Mouse (Mus musculus): ENCODE measurements around the gene Ddhd1. TPM values are rescaled to one million over a fixed set of nuclear protein-coding genes. Genes with fewer than 3 reads are reported as not detected.

Gene Ddhd1
- 10 to 100 TPM; 61.4 to 69.1 TPM for total RNA-seq (2021)

DNA sequence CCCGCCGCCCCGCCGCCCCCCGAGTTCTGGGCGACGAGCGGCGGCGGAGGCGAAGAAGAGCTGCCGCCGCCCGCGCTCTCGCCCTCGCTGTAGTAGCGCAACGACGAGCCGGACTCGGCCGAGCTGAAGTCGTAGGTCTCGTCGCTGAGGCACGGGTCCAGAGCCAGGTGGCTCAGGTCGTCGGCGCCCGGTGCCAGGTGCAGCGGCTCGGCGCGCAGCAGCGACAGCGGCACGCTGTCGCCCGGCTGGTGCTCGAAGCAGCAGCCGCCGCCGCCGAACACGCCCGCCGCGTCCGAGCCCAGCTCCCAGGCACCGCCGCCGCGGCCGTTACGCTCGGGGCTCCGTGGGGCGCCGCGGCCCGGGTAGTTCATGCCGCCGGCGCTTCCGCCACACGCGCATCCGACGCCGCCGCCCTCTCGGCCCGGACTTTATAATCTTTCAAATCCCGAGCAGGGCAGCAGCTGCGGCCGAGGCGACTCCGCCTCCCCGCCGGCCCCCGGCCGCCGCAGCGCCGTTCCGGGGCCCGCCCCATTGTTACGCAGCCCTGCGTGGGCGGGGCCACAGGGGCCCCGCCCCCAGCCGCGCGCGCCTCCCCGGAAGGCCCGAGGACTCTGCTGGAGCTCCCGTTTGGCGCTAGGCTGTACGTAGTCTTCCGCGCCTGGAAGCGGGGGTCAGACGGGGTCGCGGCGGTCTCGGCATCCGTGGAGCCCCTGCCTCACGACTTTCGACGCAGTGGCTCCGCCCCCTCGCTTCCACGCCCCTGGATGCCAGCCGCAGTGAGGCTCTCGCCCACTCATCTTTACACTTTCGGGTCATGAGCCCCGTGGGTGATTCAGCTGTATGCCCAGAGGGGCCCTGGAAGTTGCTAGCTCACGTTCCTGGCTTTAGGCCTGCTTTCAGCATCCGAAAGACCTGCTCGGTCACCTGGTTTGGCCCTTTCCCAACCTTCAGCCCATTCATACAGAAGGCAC is at the start of gene Ddhd1:
TSS of gene Ddhd1 (minus strand) at position 503 of the 971 bp plus-strand sequence.
- peak; percentile 66 to 92 for DNase-seq (ENCODE audit: extremely low spot score in 1 of 2, low spot score in 2 of 2)
- intact Hi-C loops (cut with DNase I), result no loop called here

DNA sequence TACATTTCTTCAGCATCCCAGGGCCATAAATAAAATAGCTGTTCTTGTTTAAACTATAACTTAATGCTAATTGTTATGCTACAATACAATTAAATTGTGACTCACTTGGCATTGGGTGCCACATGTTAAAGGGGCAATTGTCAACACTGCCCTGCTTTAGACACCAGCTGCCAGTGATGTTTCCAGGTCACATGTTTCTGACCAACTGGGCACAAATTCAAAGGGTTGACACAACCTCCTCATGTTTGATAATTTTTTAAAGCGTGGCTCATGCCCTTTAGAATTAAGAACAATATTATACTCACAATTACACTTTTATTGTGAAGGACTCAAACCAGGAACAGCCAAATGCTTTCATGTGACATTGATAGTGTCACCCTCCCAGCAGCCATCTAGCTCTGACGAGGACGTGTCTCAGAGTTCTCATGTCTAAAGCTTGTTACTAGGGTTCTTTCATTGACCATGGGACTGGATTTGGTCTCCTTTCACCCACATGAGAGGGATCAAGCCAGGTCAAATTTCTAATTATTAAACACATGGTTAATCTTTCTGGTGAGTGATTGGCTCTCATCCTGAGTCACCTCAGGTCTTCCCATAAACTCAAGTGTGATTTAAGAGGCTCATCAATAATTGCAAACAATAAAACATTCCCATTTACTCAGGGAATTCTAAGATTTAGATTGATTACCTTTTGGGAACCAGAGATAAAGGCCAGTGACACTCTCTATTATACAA is 49.4 kb upstream of the Ddhd1 start:
- intact Hi-C loops (cut with DNase I), result no loop called here
- DNase-seq (ENCODE audit: extremely low spot score in 1 of 2, low spot score in 2 of 2), result no peak

DNA sequence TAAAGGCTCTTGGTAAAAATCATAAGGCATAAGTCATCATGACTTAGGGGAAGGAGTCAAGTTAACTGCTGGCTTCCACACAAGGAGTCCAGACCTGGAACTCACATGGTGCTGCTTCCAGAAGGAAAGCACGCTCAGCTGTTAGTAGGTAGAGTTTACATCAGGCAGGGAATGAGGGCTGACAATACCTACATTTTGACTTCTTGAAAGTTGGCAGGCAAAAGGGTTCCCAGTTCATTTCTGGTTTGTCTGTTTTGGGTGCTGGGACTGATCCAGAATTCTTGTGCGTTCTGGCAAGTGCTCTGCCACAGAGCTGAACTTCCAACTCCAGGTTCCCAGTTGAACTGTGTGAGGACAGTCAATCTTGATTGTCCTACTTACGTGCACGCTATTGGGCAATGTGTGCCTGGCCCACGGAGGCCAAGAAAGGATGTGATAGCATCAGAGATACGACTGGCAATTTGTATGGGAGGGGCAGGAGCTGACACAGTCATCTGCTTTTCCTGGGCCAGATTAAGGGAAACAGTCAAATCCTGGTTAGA is 42.2 kb upstream of the Ddhd1 start:
- DNase-seq (ENCODE audit: extremely low spot score in 1 of 2, low spot score in 2 of 2), result no peak
- intact Hi-C loops (cut with DNase I), result no loop called here

DNA sequence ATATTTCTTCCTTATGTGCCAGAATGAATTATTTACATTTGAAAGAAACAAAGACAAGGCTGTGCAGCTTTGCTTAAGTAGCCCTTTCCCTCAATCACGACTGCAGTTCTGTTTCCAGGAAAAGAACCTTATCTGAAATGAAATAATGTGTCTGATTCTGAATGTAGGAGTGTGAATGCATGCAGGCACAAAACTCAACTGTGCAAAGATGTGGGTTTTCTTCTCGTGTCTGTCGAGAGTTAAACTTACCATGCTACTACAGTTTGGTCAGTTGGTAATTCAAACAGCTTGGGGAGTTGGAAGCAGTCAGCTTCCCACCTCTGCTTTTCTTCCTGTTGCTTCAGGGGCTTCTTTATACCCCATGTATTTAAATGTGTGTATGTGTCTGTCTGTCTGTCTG is 40.9 kb upstream of the Ddhd1 start:
- intact Hi-C loops (cut with DNase I), result loop anchor here (10.0 kb wide), 2 partner anchors 74 to 274 kb away; no protein-coding TSS in a partner anchor
- DNase-seq (ENCODE audit: extremely low spot score in 1 of 2, low spot score in 2 of 2), result no peak

DNA sequence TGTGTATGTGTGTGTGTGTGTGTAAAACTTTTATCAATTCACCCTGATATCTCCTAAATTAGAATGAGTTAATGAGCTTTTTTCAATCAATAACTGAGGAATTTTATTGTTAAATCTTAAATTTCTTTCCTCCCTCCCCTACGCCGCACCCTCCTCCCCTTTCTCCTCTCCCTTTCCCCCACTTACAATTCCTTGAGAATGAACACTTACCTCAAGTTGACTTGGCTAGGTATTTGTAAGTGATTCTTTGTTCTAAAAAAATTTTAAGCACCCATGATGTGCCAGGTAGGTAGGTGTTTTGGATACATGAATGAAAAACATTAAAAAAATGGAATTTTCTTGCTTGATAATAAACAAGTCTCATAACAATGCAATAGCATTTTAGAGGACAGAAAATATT is 38.2 kb upstream of the Ddhd1 start:
- no peak for DNase-seq (ENCODE audit: extremely low spot score in 1 of 2, low spot score in 2 of 2)
- intact Hi-C loops (cut with DNase I), result loop anchor here (10.0 kb wide), 2 partner anchors 71 to 271 kb away; no protein-coding TSS in a partner anchor

DNA sequence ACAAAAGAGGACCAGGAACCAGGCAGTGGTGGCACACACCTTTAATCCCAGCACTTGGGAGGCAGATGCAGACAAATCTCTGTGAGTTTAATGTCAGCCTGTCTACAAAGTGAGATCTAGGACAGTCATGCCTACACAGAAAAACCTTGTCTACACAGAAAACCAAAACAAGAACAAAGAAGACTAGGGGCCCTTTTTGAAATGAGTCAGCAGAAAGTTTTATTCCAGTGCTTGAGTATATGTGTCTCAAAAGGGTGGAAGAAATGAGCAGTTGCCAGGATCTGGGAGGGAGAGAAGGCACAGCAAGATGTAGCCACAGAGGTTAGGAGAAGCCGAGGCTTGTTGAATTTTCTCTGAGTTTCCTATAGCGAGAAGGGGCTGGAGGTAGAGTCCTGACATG is 35.9 kb upstream of the Ddhd1 start:
- intact Hi-C loops (cut with DNase I), result loop anchor here (10.0 kb wide), 2 partner anchors 69 to 269 kb away; no protein-coding TSS in a partner anchor
- DNase-seq (ENCODE audit: extremely low spot score in 1 of 2, low spot score in 2 of 2), result no peak

DNA sequence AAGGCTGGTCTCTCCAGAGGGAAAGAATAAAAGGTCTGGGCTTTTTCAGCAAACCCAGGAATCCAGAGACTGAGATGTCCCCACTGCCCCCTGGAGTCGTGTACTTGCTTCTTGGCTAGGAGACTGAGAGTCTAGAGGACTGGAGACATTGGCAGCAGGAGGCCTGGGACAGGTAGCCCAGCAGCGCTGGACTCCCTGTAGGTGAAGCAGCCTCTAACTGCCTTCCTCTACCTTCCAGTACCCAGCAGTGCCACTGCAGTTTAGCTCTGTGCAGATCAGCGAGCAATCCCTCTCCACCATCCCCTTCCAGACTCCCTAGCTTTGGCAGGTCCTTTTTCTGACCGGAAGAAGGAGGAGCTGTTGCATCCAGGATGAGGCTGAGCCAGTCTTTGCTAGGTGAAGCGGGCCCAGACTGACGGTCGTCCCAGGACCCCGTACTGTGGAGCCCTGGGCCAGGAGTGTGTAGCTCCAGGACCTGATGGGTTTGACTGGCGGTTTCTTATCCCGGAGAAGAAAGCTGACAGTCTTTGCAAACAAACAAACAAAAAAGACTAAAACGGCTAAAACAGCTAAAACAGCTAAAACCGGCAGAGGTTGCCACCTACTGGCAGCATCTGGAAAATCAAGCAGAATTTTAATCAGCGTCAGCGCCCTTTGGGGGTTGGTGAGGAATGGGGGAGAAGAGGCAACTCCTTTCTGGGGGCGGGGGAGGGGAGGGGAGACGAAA is 32.7 kb upstream of the Ddhd1 start:
- DNase-seq (ENCODE audit: extremely low spot score in 1 of 2, low spot score in 2 of 2), result peak; percentile 22 to 47
- intact Hi-C loops (cut with DNase I), result loop anchor here (10.0 kb wide), 2 partner anchors 66 to 266 kb away; no protein-coding TSS in a partner anchor

DNA sequence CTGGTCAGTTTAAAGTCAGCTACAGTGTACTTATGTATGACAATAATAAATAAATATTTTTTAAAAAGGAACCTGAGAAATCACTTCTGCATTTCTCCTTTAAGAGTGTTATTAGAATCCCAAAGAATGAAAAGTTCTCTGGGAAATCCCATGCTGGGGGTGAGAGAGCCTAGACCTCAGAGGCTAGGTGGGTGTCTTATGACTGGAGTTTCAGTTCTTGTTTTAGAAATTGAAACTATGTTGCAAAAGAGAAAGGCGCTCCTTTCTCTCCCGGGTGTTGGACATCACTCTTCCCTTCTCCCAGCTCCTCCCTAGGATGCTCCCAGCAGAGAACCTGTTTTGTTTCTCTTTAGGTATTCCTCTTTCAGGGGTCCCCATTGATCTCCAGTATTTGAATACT is 27.4 kb upstream of the Ddhd1 start:
- intact Hi-C loops (cut with DNase I), result no loop called here
- DNase-seq (ENCODE audit: extremely low spot score in 1 of 2, low spot score in 2 of 2), result no peak

DNA sequence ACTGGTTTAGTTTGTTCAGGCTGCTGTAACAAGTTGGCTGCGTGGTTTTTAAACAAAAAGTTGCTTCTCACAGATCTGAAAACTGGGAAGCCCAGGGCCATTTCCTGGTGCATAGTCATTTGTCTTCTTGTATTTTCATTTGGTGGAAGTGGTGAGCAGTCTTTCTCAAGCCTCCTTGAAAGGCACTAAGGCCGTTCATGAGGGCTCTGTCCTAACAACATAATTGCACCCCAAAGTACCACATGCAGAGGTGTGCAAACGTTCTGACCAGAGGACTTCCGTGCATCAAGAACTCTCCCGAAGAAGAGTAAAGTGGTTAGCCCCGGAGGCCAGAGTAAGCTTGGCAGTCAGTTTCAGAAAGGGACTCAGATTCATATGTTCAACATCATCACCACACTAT is 18.8 kb upstream of the Ddhd1 start:
- intact Hi-C loops (cut with DNase I), result no loop called here
- DNase-seq (ENCODE audit: extremely low spot score in 1 of 2, low spot score in 2 of 2), result no peak

DNA sequence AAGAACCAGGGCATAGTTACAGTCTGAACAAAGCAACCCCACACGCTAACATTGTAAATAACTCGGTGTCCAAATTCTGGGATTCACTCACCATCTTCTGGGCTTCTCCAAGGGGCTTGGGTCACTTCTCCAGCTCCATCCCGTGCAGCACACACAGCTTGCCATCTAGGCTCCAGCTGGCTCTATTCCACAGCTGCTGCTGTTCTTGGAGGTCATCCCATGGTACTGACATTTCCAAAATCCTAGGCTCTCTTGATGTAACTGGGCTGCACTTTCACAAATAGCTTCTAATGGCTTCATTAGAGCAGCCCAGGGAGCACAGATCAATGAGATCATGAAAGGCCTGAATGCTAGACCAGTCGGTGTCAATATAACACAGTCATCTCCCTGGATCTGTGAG is 10.4 kb upstream of the Ddhd1 start:
- intact Hi-C loops (cut with DNase I), result no loop called here

DNA sequence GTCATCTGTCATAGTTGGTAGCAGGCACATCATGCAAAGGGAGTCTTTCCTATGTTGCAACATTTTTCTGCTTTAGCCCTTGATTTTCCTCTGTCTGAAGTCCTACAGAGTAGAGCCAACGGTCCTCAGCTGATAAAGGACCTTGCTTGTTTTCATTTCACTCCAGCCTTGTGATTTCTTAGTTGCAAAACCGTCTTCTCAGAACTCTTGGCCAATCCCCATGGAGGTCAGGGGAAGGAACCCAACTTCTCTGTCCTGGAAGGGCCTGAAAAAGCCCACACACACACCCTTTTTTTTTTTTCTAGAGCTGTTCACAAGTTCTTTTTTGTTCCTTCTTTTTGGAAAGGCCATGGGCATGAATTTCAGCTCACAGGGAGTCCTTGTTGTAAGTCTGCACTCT is 9.3 kb upstream of the Ddhd1 start:
- intact Hi-C loops (cut with DNase I), result no loop called here
- DNase-seq (ENCODE audit: extremely low spot score in 1 of 2, low spot score in 2 of 2), result no peak

More for the DNA sequence above, 10.4 kb upstream of the Ddhd1 start:
- DNase-seq (ENCODE audit: extremely low spot score in 1 of 2, low spot score in 2 of 2), result peak in 1 of 2 experiments; percentile 32

DNA sequence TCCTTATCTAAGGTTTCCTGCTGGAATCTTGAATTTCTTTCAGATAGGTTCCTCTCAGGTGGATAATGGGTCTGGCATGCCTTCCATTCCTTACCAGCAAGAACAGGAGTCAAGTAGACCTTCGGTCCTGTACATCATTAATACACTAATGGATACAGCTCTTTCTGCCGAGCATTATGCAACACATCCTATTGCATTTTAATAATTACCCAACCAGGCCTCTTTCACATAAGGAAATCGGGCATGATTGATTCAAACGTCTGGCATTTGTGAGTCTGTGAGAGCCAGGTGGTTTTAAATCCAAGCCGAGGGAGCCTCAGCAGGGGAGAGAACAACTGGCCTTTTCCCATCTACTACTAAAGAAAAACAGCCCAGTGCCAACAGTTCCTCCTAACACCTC is 3.6 kb upstream of the Ddhd1 start:
- intact Hi-C loops (cut with DNase I), result no loop called here
- no peak for DNase-seq (ENCODE audit: extremely low spot score in 1 of 2, low spot score in 2 of 2)

DNA sequence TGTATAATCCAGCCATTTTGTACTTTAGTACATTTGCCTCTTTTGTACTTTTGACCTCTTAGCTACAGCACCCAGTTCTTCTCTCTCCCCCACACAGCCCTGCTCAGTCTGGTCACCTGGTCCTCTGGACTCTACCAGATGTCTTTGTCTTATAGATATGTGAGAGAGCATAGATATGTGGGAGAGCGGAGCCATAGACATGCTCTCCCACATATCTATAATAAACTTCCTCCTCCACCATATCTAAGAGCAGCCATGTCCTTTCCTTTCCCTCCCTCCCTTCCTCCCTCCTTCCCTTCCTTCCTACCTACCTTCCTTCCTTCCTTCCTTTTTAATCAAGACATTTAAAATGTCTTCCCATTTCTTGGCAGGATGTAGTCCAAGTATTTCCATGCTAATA is 2.4 kb upstream of the Ddhd1 start:
- no peak for DNase-seq (ENCODE audit: extremely low spot score in 1 of 2, low spot score in 2 of 2)
- intact Hi-C loops (cut with DNase I), result no loop called here

DNA sequence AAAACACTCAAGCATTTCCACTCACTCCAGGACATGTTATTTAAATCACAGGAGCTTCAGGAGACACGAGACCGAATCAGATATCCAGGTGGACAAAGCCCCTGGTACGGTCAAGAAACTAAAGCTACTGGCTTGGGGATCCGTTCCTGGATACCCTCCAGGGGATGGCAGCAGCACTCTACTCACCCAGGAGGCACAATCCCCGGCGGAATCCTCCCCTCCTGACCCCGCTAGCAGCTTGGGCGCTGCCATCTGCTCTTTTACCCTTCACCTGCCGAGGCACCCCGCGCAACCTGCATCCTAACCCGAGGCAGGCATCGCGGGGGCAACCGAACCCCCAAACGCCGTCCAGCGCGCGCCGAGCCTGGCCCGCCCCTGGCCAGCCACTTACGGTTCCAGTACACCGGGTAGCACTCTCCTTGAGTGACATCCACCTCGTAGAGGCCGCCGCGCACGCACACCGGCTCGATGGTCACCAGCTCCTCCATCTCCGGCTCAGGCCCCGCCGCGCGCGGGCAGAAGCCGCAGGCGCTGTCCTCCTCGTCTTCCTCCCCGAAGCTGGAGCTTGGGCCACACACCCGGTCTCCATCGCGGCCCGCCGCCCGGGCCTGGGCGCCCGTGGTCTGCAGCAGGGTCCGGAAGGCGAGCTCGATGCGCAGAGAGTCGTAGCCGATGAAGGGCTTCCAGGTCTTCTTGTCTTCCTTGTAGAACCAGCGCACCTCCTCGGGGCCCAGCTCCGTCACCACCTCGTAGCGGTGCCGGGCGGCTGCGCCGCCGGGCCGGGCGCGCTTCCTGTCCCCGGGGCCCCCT is 907 bp downstream of the Ddhd1 start:
- intact Hi-C loops (cut with DNase I), result no loop called here
- peak; percentile 23 to 66 for DNase-seq (ENCODE audit: extremely low spot score in 1 of 2, low spot score in 2 of 2)

DNA sequence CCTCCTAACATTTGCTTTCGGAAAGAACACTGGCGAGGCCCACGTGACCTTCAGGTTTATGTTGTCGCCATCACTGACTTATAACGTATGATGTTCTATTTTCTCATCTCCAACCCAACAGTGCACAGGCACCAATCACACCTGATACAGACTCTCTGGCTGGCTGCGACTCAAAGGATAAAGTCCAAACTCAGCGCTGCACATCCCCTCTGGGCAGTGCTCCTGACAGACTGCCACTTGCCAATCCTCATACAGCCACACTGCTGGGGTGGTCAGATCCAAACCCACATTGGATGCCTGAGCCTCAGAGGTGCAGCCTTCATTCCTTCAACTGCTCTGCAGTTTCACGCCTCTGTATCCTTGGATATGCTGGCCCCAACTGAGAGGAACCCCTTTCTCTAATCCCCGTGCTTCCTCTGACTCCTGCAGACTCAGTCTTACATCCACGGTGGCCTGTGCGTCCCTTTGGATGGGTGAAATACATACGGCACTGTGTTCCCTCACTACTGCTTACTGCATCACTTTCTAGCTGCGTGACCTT is 3.0 kb downstream of the Ddhd1 start:
- no peak for DNase-seq (ENCODE audit: extremely low spot score in 1 of 2, low spot score in 2 of 2)
- intact Hi-C loops (cut with DNase I), result no loop called here

DNA sequence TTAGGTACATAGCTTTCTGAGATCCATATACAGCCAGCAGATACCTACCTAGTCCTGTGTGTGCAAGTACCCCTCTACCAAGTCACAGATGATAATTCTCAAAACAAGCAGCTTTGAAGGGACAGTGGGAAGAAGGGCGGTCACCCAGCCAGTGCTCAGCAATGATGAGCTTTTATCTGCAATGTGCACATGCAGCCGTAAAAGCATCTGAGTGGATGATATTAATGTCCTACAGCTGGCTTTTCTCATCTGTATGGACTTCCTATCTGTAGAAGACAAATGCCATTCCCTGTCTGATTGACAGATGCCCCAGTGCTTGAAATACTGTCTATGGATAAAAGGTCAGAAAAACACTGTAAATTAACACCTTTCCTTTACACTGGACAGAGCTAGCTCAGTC is 4.2 kb downstream of the Ddhd1 start:
- intact Hi-C loops (cut with DNase I), result no loop called here
- DNase-seq (ENCODE audit: extremely low spot score in 1 of 2, low spot score in 2 of 2), result no peak

DNA sequence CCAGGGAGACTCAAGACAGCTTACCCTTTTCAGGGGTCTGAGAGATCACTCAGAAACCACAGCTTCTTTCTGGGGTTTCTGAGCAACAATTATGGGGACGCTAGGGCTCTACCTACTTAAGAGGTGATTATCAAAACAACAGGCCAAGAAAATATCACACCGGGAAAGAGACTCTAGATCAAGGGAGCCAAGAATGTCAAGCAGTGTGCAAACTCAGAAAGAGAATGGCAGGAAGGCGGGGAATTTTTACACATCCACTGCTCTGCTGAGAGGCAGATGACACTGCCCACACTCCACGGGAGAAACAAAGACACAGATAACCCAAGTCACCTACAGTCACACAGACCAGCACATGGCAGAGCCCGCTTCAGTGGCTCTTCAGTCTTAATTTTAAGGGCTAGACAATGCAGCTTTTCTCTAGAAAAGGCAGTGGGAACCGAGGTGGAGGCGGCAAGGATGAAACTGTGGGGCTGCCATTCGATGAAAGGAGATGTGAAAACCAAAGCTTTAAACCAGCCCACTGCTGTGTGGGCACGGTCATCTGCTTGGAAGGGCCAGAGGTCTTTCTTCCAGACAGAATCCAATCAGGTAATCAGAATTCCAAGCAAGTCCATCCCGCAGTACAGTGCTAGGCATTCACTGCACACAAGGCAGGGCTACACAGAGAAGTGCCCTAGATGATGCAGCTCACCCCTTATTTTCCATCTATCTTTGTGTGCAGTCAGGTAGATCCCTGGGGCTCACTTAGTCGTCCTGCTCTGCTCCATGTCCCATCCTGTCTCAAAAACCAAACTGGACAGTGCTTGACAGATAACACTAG is 8.7 kb downstream of the Ddhd1 start:
- DNase-seq (ENCODE audit: extremely low spot score in 1 of 2, low spot score in 2 of 2), result no peak
- intact Hi-C loops (cut with DNase I), result no loop called here

Measured in left cerebral cortex, postnatal 10 days (tissue).